Mouse (Mus musculus): Measurements from ENCODE around the gene Tnfrsf17. TPM values are rescaled to one million over a fixed set of nuclear protein-coding genes. Genes with fewer than 3 reads are reported as not detected.
"Not testable (repeated sequence)": the region's sequence is repeated elsewhere in the genome, so short reads cannot be mapped to it uniquely, and the experiment has no call there.

Tnfrsf17 gene
- total RNA-seq, 2 experiments from 2014 or later, result not detected

- no peak overlapping the region for H3K4me3 ChIP-seq
- intact Hi-C loops (cut with DNase I), result no loop called here
- no peak for TF ChIP-seq CTCF (IDR thresholded peaks at IDR 0.05)
- DNase-seq, result no peak
- no peak overlapping the region for H3K27ac ChIP-seq
These were observed 8.1 kb upstream of the Tnfrsf17 start for GRCm38 (mm10) chr16:11305531-11305930.

GRCm38 (mm10) chr16:11315786-11316320 is 2.2 kb downstream of the Tnfrsf17 start:
- TF ChIP-seq CTCF (IDR thresholded peaks at IDR 0.05), result no peak
- Histone ChIP-seq H3K27ac (no peak overlapping the region), H3K4me3 (no peak overlapping the region)
- no peak for DNase-seq
- intact Hi-C loops (cut with DNase I), result no loop called here

- no peak overlapping the region for H3K4me3 ChIP-seq
- DNase-seq, result no peak
- no peak; the same call in 1 of the 2 replicates for TF ChIP-seq CTCF (IDR thresholded peaks at IDR 0.05)
- intact Hi-C loops (cut with DNase I), result no loop called here
- no peak overlapping the region for H3K27ac ChIP-seq
These were observed 3.1 kb downstream of the Tnfrsf17 start for GRCm38 (mm10) chr16:11316748-11317147.

GRCm38 (mm10) chr16:11317324-11317723 is 3.7 kb downstream of the Tnfrsf17 start:
- intact Hi-C loops (cut with DNase I), result no loop called here
- Histone ChIP-seq H3K4me3 (no peak overlapping the region), H3K27ac (0 out of 2 replicates have a peak overlapping the region, but pooled peaks have one; percentile 6)
- TF ChIP-seq CTCF (IDR thresholded peaks at IDR 0.05), result no peak
- DNase-seq, result no peak

- Histone ChIP-seq H3K27ac (peak within 1 kb of the TSS; percentile 94), H3K4me3 (peak within 1 kb of the TSS; percentile 90)
- DNase-seq, result peak; percentile 99
- no peak; the same call in 1 of the 2 replicates for TF ChIP-seq CTCF (IDR thresholded peaks at IDR 0.05)
- intact Hi-C loops (cut with DNase I), result loop anchor here (2.0 to 10.0 kb wide), 4 partner anchors 68 to 148 kb away; partner anchors contain the start of genes Gspt1, Rsl1d1 and Zc3h7a
These were observed 9.1 kb downstream of the Tnfrsf17 start, which contains the start of gene Snx29 for GRCm38 (mm10) chr16:11322409-11323323. Gene Snx29 (plus strand): TSS chr16:11322908.

GRCm38 (mm10) chr16:11323324-11324051 is 9.9 kb downstream of the Tnfrsf17 start:
- no peak for TF ChIP-seq CTCF (IDR thresholded peaks at IDR 0.05)
- intact Hi-C loops (cut with DNase I), result loop anchor here (2.0 to 10.0 kb wide), 4 partner anchors 69 to 149 kb away; partner anchors contain the start of genes Gspt1, Rsl1d1 and Zc3h7a
- peak overlapping the region; percentile 90 for H3K4me3 ChIP-seq
- peak; percentile 43 for DNase-seq
- H3K27ac ChIP-seq, result peak overlapping the region; percentile 94

- Histone ChIP-seq H3K27ac (no peak overlapping the region), H3K4me3 (no peak overlapping the region)
- TF ChIP-seq CTCF (IDR thresholded peaks at IDR 0.05), result no peak
- intact Hi-C loops (cut with DNase I), result no loop called here
- no peak for DNase-seq
These were observed 16.6 kb downstream of the Tnfrsf17 start for GRCm38 (mm10) chr16:11330081-11330800.

GRCm38 (mm10) chr16:11331030-11331429 is 17.4 kb downstream of the Tnfrsf17 start:
- TF ChIP-seq CTCF (IDR thresholded peaks at IDR 0.05), result no peak
- no peak for DNase-seq
- Histone ChIP-seq H3K4me3 (no peak overlapping the region), H3K27ac (no peak overlapping the region)
- intact Hi-C loops (cut with DNase I), result no loop called here

- no peak for TF ChIP-seq CTCF (IDR thresholded peaks at IDR 0.05)
- H3K4me3 ChIP-seq, result no peak overlapping the region
- peak; percentile 38 for DNase-seq
- intact Hi-C loops (cut with DNase I), result no loop called here
- peak overlapping the region; percentile 68 for H3K27ac ChIP-seq
These were observed 29.7 kb downstream of the Tnfrsf17 start for GRCm38 (mm10) chr16:11343292-11343815.

GRCm38 (mm10) chr16:11351903-11352302 is 38.3 kb downstream of the Tnfrsf17 start:
- no peak overlapping the region for H3K27ac ChIP-seq
- H3K4me3 ChIP-seq, result no peak overlapping the region
- intact Hi-C loops (cut with DNase I), result no loop called here
- no peak for TF ChIP-seq CTCF (IDR thresholded peaks at IDR 0.05)
- no peak for DNase-seq

GRCm38 (mm10) chr16:11359173-11359572 is 45.6 kb downstream of the Tnfrsf17 start:
- Histone ChIP-seq H3K4me3 (no peak overlapping the region), H3K27ac (no peak overlapping the region)
- TF ChIP-seq CTCF (IDR thresholded peaks at IDR 0.05), result no peak
- intact Hi-C loops (cut with DNase I), result no loop called here
- no peak for DNase-seq

GRCm38 (mm10) chr16:11359919-11360318 is 46.3 kb downstream of the Tnfrsf17 start:
- no peak overlapping the region for H3K27ac ChIP-seq
- no peak for TF ChIP-seq CTCF (IDR thresholded peaks at IDR 0.05)
- no peak overlapping the region for H3K4me3 ChIP-seq
- DNase-seq, result no peak
- intact Hi-C loops (cut with DNase I), result no loop called here

GRCm38 (mm10) chr16:11360576-11360975 is 47.0 kb downstream of the Tnfrsf17 start:
- H3K4me3 ChIP-seq; H3K27ac ChIP-seq; intact Hi-C loops (cut with DNase I); DNase-seq: not testable (repeated sequence)

All from gastrocnemius, adult 2 months (tissue).